Mouse (Mus musculus) CD4-positive helper T cell, adult 2 months (primary cell): ENCODE measurements around the gene Cdk5r1.

Experiments
- DNase-seq: peaks from one replicate; pipeline ENCODE4 v3.0.0-alpha.2; 2012; ENCODE audit warnings: low read depth, missing footprints, low spot score

Cdk5r1 gene

DNA sequence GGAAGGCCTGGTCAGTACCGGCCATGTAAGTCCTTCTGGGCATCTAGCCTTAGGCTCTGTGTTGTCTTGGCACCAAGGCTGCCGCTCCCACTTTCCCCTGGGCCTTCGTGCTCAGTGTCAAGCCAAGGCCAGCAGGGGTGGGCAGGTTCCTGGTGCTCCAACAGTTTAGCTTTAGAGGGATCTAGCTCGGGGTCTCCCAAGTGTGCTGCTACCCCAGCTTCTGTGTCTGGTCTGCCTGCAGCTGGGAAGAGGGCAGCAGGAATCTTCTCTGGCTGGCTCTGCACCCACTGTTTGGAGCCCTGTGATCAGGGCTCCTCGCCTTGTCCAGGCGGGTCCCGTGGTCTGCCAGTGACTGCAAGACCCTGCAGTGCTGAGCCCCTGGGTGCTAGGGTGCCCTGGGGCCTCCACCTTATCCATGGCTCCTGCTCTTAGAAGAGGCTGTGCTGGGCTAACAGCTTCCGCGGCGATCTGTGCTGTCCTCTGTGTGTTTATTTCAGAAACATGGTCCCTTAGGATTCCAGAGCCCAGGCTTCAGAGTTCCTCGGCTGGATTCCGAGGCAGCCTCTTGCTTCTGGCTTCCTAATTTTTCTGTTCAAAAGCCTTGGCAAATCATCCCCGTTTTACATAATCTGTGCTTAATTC, 4.7 kb downstream of the Cdk5r1 start:
- DNase-seq, result no peak

- DNase-seq, result no peak
These were observed 5.5 kb downstream of the Cdk5r1 start for GRCm38 (mm10) chr11:80482347-80482746.

GRCm38 (mm10) chr11:80482921-80483320, 6.1 kb downstream of the Cdk5r1 start:
- DNase-seq, result no peak

GRCm38 (mm10) chr11:80483536-80484067, 6.8 kb downstream of the Cdk5r1 start:
- DNase-seq, result no peak

DNA sequence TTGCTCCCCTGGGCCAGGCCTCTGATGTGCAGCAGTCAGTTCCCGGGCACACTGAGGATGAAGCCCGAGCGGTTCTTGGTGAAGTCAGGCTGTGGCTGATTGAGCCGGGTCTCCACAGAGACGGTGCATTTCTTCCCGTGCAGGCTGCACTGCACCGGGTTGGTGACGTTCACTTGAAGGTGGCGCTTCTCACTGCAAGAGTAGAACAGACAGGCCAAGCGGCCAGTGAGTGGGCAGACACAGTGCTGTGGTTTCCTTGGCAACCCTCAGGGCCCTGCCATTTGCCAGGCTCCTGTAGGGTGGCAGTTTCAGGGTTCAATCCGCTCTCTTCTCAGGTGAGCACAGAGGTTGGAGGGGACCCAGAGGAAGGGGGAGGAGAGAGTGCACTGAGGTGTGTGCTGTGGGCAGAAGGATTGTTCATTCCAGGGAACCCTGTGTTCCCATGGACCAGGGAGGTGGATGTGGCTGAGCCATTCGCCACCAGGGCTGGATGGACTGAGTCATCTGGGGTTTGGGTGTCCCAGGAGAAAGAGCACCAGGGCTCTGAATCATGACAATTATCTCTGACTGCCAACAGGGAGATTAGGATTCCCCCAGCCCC, 7.5 kb downstream of the Cdk5r1 start:
- no peak for DNase-seq

DNA sequence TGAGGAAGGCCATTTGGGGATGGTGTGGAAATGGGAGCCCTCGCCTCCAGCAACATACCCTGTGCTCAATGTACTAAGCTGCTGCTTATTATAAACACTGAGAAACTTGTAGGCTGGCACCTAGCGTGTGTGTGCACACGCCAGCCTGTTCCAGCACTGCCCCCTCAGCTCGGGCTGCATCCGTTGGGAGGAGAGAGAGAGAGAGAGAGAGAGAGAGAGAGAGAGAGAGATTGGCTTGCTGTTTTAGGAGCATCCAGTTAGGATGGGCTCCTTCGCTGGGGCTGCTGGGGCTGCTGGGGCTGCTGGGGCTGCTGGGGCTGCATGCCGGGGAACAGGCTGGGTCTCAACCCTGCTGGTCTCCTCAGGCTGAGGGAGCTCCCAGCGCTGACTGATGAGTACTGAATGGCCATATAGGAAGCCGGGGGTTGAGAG, 8.3 kb downstream of the Cdk5r1 start:
- no peak for DNase-seq

GRCm38 (mm10) chr11:80485622-80486206, 8.9 kb downstream of the Cdk5r1 start:
- no peak for DNase-seq

DNA sequence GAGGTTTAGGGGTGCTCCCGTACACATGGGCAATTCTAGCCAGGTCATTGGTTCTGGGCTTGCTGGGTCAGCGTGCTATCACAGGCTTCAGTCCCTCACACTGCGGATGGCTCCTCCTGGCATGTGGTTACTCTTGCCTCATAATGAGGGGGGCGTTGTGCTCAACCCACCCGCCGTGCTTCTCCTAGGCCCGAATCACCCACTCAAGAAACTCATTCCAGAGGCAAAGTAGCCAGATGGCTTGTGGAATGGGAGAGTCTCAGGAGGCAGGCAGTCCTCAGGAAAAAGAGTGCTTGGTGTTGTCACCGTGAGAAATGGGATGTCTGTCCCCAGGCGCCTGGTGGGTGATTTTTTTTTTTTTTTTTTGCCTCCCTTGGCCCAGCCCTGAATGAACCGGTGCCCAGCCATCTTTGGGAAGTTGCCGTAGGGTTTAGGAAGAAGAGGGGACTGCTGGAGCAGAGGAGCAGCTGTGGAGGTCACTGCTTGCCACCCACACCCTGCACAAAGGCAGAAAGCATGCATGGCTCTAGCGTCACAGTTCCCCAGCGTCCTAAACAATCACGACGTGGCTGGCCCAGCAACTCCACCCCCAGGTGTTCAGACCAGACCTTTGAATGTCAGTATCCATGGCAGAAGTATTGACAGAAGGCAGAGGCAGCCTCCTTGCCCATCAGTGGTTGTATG, 11.2 kb downstream of the Cdk5r1 start:
- DNase-seq, result no peak

DNA sequence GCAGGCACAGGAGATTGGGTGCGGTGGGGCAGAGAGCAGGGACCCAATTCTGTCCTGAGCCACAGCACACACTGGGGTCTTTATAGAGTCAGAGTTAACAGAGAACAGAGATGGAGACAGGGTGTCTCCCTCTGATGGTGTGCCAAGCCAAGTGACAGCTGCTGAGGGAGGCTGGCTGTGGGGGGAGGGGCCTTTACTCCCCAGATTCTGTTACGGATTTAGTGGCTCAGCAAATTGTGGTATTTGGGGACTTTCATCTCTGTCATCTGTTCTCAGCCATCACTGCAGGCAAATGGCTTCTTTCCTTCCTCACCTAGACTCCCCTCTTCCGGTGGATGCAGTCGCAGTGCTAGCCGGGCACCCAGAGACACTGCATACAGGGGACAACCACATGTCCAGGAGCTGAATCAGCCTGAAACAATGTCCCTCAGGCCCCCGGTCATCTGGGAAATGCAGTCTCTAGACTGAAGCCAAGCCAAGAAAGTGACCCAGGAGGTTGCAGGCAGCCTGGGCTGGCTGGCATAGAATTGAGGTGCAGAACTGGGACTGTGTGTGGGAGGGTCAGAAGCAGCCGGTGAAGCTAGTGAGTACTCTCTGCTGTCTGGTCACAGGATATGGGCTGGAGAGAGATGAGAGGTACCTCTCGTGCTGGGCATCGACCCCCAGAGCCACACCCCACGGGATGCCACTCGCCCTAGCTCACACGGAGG, 12.5 kb downstream of the Cdk5r1 start:
- DNase-seq, result peak; percentile 57

GRCm38 (mm10) chr11:80489882-80490196, 13.0 kb downstream of the Cdk5r1 start:
- DNase-seq, result peak; percentile 61

GRCm38 (mm10) chr11:80490831-80491230, 14.0 kb downstream of the Cdk5r1 start:
- no peak for DNase-seq

- DNase-seq, result no peak
These were observed 16.4 kb downstream of the Cdk5r1 start for GRCm38 (mm10) chr11:80493186-80493585.

- no peak for DNase-seq
These were observed 18.0 kb downstream of the Cdk5r1 start for GRCm38 (mm10) chr11:80494852-80495251.

DNA sequence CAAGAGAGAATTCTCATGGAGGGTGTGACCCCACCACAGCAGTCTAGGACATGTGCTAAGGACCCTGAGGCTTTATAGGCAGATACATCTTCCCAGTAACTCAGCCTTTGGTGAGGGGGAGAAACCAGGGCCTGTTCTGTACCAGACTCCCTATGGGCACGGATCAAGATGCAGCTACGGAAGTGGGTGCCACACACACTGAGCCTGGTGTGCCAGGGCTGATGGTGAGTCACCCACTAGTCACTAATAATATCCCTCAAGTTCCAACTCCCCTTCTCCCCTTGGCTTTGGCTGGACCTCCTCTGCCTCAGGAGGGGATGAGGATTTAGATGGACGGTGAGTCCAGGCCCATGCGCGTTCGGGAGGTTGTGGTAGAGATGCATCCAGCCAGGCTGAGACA, 19.1 kb downstream of the Cdk5r1 start:
- DNase-seq, result no peak

GRCm38 (mm10) chr11:80496640-80497039, 19.8 kb downstream of the Cdk5r1 start:
- no peak for DNase-seq

- DNase-seq, result no peak
These were observed 20.5 kb downstream of the Cdk5r1 start for GRCm38 (mm10) chr11:80497225-80497919.

- no peak for DNase-seq
These were observed 21.7 kb downstream of the Cdk5r1 start for GRCm38 (mm10) chr11:80498328-80499070.

DNA sequence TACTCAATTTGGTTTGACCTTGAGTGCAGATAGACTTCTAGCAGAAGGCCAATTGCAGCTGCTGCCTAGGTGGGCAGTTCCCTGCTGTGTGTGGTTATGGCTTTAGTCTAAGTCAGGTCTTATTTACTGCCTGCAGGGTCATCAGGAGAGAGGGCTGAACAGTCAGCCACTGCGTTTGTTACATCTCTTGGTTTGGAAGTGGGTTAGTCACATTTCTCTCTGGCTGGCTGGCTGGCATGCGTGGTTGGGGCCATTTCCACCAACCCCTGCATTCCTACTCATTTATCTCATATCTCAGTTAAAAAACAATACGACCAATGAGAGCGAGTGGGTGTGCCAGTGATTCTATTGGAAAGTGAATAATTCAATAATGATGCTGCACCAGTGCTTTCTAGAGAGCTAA, 22.7 kb downstream of the Cdk5r1 start:
- no peak for DNase-seq

GRCm38 (mm10) chr11:80503281-80503680, 26.5 kb downstream of the Cdk5r1 start:
- DNase-seq, result no peak

DNA sequence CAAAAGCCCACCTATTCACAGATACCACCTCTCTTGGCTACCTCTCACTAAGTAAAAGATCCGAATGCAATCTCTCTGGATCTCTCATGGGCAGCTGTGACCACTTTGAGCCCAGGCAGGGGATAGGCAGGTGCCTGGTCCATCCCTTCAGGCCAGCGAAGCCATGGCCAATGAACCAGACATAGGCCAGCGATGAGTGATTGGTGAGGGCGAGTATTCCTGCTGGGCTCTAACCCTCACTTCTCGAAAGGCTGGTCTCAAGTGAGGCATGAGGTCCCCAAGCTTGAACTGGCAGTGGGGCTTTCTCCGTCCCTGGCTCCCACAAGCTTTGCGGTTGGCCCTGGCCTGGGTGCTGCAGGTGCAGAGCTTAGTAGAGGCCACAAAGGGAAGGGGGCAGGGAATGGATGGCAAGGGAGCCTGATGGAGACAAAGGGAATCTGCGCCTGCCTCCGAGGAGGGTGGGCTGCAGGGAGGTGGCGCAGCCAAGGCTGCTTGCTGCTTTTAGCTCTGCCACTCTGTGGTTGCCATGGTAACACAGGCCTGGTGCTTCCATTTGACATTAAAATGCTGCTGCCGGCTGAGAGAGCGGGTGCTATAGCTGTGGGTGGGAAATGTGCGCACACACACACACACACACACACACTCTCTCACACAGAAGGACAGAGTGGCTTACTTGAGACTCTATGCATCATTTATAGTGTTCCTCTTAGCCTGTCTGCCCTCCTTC, 27.1 kb downstream of the Cdk5r1 start:
- peak; percentile 77 for DNase-seq
